Mouse (Mus musculus) forebrain, postnatal 0 days (tissue): Measurements from ENCODE around the gene Rbm26. TPM values are rescaled to one million over a fixed set of nuclear protein-coding genes. Genes with fewer than 3 reads are reported as not detected.

Experiments
- ATAC-seq: fragments of 200-750 bp; cut with Nextera tagmentation; 2 replicates; pipeline ENCODE4 v1.8.0; 2017; ENCODE audit warnings: mild to moderate bottlenecking, moderate library complexity
- DNase-seq: peaks from one replicate; pipeline ENCODE4 v3.0.0-alpha.2; 2015
- H3K27ac ChIP-seq: fragments of 300-500 bp; sonication (generic); 2 replicates; pipeline ENCODE4 v1.5.1; 2014; ENCODE audit warnings: low read depth, mild to moderate bottlenecking, antibody characterized with exemption, low read length, moderate library complexity, mixed read lengths
- H3K27me3 ChIP-seq: fragments of 300-500 bp; sonication (generic); 2 replicates; pipeline ENCODE4 v1.6.1; 2014; ENCODE audit warnings: mild to moderate bottlenecking, low read length, mixed read lengths; ENCODE audit not compliant: insufficient read depth
- H3K36me3 ChIP-seq: fragments of 300-500 bp; sonication (generic); 2 replicates; pipeline ENCODE4 v1.6.1; 2014; ENCODE audit warnings: mild to moderate bottlenecking, moderate library complexity; ENCODE audit not compliant: insufficient read depth
- H3K4me1 ChIP-seq: fragments of 300-500 bp; sonication (generic); 2 replicates; pipeline ENCODE4 v1.6.1; 2014; ENCODE audit warnings: antibody characterized with exemption; ENCODE audit not compliant: insufficient read depth
- H3K4me2 ChIP-seq: fragments of 300-500 bp; sonication (generic); 2 replicates; pipeline ENCODE4 v1.6.1; 2014; ENCODE audit warnings: low read depth, mild to moderate bottlenecking, moderate library complexity
- H3K4me3 ChIP-seq: fragments of 300-500 bp; sonication (generic); 2 replicates; pipeline ENCODE4 v1.5.1; 2014; ENCODE audit warnings: low read depth, low read length, mixed read lengths
- H3K9ac ChIP-seq: fragments of 300-500 bp; sonication (generic); 2 replicates; pipeline ENCODE4 v1.6.1; 2014; ENCODE audit warnings: mild to moderate bottlenecking
- H3K9me3 ChIP-seq: fragments of 300-500 bp; sonication (generic); 2 replicates; pipeline ENCODE4 v1.6.1; 2016; ENCODE audit warnings: low read length
- CTCF ChIP-seq: sonication (generic); IDR thresholded peaks from 2 replicates; pipeline ENCODE4 v1.5.1; 2016; ENCODE audit warnings: antibody characterized with exemption, control low read depth, low read depth
- WGBS: fragments of 180-500 bp; shearing (Covaris S2); extraction: QIAGEN DNeasy Blood & Tissue Kit; methylation state at CpG from one replicate; pipeline ENCODE4 v1.1.7; 2014; 5-methylcytosine and 5-hydroxymethylcytosine counted together
- polyA plus RNA-seq: library from polyadenylated mRNA; unstranded; fragments of >200 nt; fragmentation: Nextera tagmentation; extraction: Ambion mirVana; gene quantifications from 2 replicates; pipeline ENCODE4 v1.2.1, GENCODE M21; 2015
- total RNA-seq: library from RNA; depleted of rRNA; stranded (reverse); fragments of >200 nt; gene quantifications from 2 replicates; pipeline ENCODE4 v1.2.3, GENCODE M21; 2014

Gene Rbm26
- total and polyA plus RNA-seq, 2 experiments from 2014 or later: 24.3 to 65.0 TPM

GRCm38 (mm10) chr14:105096221-105096620, 80.9 kb downstream of the Rbm26 start:
- DNase-seq (no peak), ATAC-seq (no peak)
- H3K27me3 ChIP-seq: no peaks in the 10 kb centered on the region
- no peak overlapping the region for H3K27ac ChIP-seq
- H3K9me3 ChIP-seq: no peaks in the 10 kb centered on the region
- no peak overlapping the region for H3K4me3 ChIP-seq
- H3K4me1 ChIP-seq: no peaks in the 10 kb centered on the region
- no peak overlapping the region for H3K4me2 ChIP-seq
- 57% methylated on average over 3 of the region's 3 CpGs for WGBS
- TF ChIP-seq CTCF: peak; percentile 16; the same call in 1 of the 2 replicates
- H3K9ac ChIP-seq: no peak overlapping the region
- no peaks in the 10 kb centered on the region for H3K36me3 ChIP-seq

DNA sequence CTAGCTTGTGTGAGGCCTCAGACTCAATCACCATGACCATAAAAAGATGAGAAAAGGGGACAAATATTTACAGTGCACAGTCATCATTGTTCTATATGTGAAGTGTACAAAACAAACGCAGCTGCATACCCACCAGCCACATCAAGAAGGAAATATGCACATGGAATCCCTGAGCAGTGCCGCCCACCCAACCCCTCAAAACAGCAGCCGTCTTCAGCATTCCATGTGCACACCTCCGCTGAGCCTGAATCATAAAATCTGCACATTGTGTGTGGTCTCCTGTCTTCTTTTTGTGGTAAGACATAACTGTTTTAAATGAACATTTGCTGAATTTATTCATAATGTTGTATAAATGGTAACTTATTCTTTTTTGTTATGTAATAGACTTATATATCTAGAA, 90.1 kb downstream of the Rbm26 start:
- 88% methylated on average over 4 of the region's 4 CpGs for WGBS
- Histone ChIP-seq H3K9ac (no peak overlapping the region), H3K4me3 (no peak overlapping the region), H3K4me2 (no peak overlapping the region), H3K4me1 (no peaks in the 10 kb centered on the region), H3K27me3 (no peaks in the 10 kb centered on the region), H3K36me3 (no peaks in the 10 kb centered on the region), H3K27ac (no peak overlapping the region), H3K9me3 (no peaks in the 10 kb centered on the region)
- TF ChIP-seq CTCF: no peak
- DNase-seq: no peak
- ATAC-seq: no peak

DNA sequence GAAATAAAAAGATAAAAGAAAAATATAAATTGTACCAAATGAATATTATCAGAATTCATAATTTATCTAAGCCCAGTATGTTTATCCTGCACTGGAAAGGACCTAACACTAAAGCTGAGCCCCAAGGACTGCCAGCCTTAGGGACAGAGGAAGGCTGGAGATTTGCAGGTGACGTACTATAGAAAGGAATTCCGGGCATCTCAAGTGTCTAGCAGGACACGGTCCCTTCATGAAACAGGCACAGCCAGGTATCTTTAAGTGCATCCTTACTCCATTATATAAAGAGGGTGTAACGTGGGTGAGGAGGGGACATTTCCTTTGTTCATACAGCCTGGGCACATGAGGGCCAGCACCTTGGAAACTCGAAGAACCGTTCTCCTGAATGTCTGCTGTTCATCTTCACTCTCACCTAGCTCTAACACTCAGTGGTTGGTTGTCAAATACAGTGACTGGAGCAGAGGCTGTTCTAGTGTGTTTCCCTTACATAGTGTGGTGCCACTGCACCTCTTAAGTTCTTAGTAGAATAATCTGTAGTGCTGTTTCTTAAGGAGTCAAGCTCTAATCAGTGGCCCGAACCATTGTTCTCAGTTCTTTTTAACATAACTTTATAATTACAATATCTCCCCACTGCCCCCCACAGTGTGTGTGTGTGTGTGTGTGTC, 91.7 kb downstream of the Rbm26 start:
- H3K4me2 ChIP-seq: no peak overlapping the region
- ATAC-seq: no peak
- DNase-seq: no peak
- H3K4me3 ChIP-seq: no peak overlapping the region
- no peaks in the 10 kb centered on the region for H3K27me3 ChIP-seq
- H3K4me1 ChIP-seq: no peaks in the 10 kb centered on the region
- WGBS: 69% methylated on average over 7 of the region's 7 CpGs
- H3K36me3 ChIP-seq: no peaks in the 10 kb centered on the region
- H3K27ac ChIP-seq: no peak overlapping the region
- TF ChIP-seq CTCF: no peak
- H3K9me3 ChIP-seq: no peaks in the 10 kb centered on the region
- no peak overlapping the region for H3K9ac ChIP-seq

DNA sequence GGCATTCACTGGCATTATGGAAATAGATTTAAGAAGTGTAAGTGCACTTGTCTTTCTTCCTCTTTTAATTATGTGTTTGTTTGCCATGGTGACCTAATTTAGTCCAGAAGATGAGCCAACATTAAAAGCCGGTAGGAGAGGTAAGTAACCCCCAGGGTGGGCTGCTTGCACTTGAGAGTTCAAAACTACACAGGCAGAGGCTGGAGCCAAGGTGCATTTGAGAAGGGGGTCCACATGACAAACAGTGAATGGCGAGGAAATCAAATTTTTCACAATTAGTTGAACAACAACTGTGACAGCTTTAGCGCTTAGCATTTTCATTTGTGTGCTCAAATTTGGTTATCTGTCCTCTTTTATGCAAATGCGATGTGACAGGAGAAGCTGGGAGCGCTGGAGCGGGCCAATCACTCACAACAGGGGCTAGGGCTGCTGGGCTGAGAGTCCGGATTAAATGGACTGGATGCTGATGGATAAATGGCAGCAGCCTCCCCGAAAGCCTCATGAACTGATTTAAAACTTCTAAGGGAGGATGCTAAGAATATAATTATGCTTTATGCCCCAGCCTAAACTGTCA, 92.3 kb downstream of the Rbm26 start:
- H3K4me1 ChIP-seq: no peaks in the 10 kb centered on the region

DNA sequence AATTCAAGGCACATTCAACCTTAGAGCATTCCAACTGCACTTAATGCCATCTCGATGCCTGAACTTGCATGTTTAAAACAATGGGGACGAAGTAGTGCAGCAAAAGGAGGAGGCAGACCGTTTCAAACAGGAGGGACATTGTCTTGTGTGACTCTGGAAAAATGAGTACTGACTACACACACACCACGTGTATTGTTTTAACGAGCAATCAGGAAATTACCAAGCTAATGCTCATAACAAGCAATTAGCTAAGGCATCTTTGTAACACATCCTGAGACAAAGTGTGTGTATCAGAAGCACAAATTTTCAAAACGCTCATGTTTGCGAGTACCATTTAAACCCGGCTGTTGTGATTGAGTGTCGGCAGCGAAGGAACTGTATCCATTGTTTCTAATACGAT, 93.0 kb downstream of the Rbm26 start:
- Histone ChIP-seq H3K9me3 (no peaks in the 10 kb centered on the region), H3K36me3 (no peaks in the 10 kb centered on the region), H3K4me1 (no peaks in the 10 kb centered on the region), H3K27me3 (no peaks in the 10 kb centered on the region), H3K27ac (no peak overlapping the region), H3K9ac (no peak overlapping the region), H3K4me2 (no peak overlapping the region), H3K4me3 (no peak overlapping the region)
- no peak for TF ChIP-seq CTCF
- WGBS: 60% methylated on average over 11 of the region's 11 CpGs
- DNase-seq (no peak), ATAC-seq (no peak)

More for the DNA sequence above, 92.3 kb downstream of the Rbm26 start:
- H3K4me3 ChIP-seq: no peak overlapping the region
- H3K9ac ChIP-seq: no peak overlapping the region
- H3K9me3 ChIP-seq: no peaks in the 10 kb centered on the region
- ATAC-seq: no peak
- H3K27me3 ChIP-seq: no peaks in the 10 kb centered on the region
- no peaks in the 10 kb centered on the region for H3K36me3 ChIP-seq
- no peak overlapping the region for H3K27ac ChIP-seq
- H3K4me2 ChIP-seq: no peak overlapping the region
- WGBS: 23% methylated on average over 8 of the region's 8 CpGs
- TF ChIP-seq CTCF: no peak
- DNase-seq: no peak

DNA sequence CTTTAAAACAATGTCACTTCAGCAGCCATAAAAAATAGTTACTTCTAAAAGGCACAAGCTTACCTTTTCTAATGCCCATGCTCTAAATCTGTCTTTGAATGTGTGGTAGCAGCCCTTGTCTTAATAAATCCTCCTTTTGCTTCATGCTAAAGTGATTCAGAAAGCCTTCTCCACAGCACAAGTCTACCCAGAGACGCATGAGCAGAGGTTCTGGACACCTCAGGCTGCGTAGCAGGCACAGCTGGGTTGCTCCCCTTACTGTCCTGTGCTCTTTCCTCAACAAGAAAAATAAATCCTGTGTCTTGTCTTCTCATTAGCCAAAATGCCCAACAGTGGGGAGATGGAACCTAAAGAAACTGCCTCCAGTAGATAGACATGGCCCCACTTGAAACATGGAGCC, 102.4 kb downstream of the Rbm26 start:
- Histone ChIP-seq H3K9me3 (no peaks in the 10 kb centered on the region), H3K9ac (no peak overlapping the region), H3K4me2 (no peak overlapping the region), H3K4me1 (no peaks in the 10 kb centered on the region), H3K36me3 (no peaks in the 10 kb centered on the region), H3K27ac (no peak overlapping the region), H3K4me3 (no peak overlapping the region), H3K27me3 (no peaks in the 10 kb centered on the region)
- WGBS: 94% methylated on average over 2 of the region's 2 CpGs
- DNase-seq (no peak), ATAC-seq (no peak)
- no peak for TF ChIP-seq CTCF

GRCm38 (mm10) chr14:105074376-105074775, 102.8 kb downstream of the Rbm26 start:
- no peak overlapping the region for H3K4me2 ChIP-seq
- H3K27ac ChIP-seq: no peak overlapping the region
- no peak for TF ChIP-seq CTCF
- WGBS: 92% methylated on average over 7 of the region's 7 CpGs
- no peaks in the 10 kb centered on the region for H3K27me3 ChIP-seq
- no peak overlapping the region for H3K4me3 ChIP-seq
- no peaks in the 10 kb centered on the region for H3K36me3 ChIP-seq
- H3K9ac ChIP-seq: no peak overlapping the region
- no peak for ATAC-seq
- no peaks in the 10 kb centered on the region for H3K4me1 ChIP-seq
- no peaks in the 10 kb centered on the region for H3K9me3 ChIP-seq
- no peak for DNase-seq
